Mouse (Mus musculus) forebrain, embryonic 11.5 days (tissue): Measurements from ENCODE around the gene Stradb. TPM values are rescaled to one million over a fixed set of nuclear protein-coding genes. Genes with fewer than 3 reads are reported as not detected.
A peak's percentile ranks its signal among the peaks of the same experiment; 100 is the strongest.
"Not testable (repeated sequence)": the region's sequence is repeated elsewhere in the genome, so short reads cannot be mapped to it uniquely, and the experiment has no call there.

ENCODE experiments used
- ATAC-seq: fragments of 200-750 bp; cut with Nextera tagmentation; replicated peaks from 2 replicates; pipeline ENCODE4 v1.8.0; 2017; ENCODE audit warnings: moderate TSS enrichment; ENCODE audit not compliant: low FRiP score
- DNase-seq: peaks from one replicate; pipeline ENCODE4 v3.0.0-alpha.2; 2017; ENCODE audit warnings: low spot score
- H3K27ac ChIP-seq: fragments of 300-500 bp; sonication (generic); 2 replicates; pipeline ENCODE4 v1.5.1; 2014; ENCODE audit warnings: low read depth, low read length
- H3K27me3 ChIP-seq: fragments of 300-500 bp; sonication (generic); 2 replicates; pipeline ENCODE4 v1.6.1; 2014; ENCODE audit warnings: mild to moderate bottlenecking, low read length, mixed read lengths; ENCODE audit not compliant: control insufficient read depth, insufficient read depth
- H3K36me3 ChIP-seq: fragments of 300-500 bp; sonication (generic); 2 replicates; pipeline ENCODE4 v1.6.1; 2014; ENCODE audit warnings: mild to moderate bottlenecking, low read length, moderate library complexity, mixed read lengths; ENCODE audit not compliant: control insufficient read depth, insufficient read depth
- H3K4me1 ChIP-seq: fragments of 300-500 bp; sonication (generic); replicated peaks from 2 replicates; pipeline ENCODE4 v1.6.1; 2014; ENCODE audit warnings: low read length, mixed read lengths; ENCODE audit not compliant: control insufficient read depth, insufficient read depth
- H3K4me2 ChIP-seq: fragments of 300-500 bp; sonication (generic); 2 replicates; pipeline ENCODE4 v1.6.1; 2014; ENCODE audit warnings: low read depth, mild to moderate bottlenecking, low read length, moderate library complexity, mixed read lengths; ENCODE audit not compliant: severe bottlenecking
- H3K4me3 ChIP-seq: fragments of 300-500 bp; sonication (generic); 2 replicates; pipeline ENCODE4 v1.5.1; 2014; ENCODE audit warnings: low read depth, low read length
- H3K9ac ChIP-seq: fragments of 300-500 bp; sonication (generic); 2 replicates; pipeline ENCODE4 v1.6.1; 2014; ENCODE audit warnings: low read length
- H3K9me3 ChIP-seq: fragments of 300-500 bp; sonication (generic); 2 replicates; pipeline ENCODE4 v1.6.1; 2016; ENCODE audit warnings: low read length, mixed read lengths; ENCODE audit not compliant: control insufficient read depth
- WGBS: fragments of 180-500 bp; shearing (Covaris S2); extraction: QIAGEN DNeasy Blood & Tissue Kit; methylation state at CpG from one replicate; pipeline ENCODE4 v1.1.7; 2014; 5-methylcytosine and 5-hydroxymethylcytosine counted together
- polyA plus RNA-seq: library from polyadenylated mRNA; unstranded; fragments of >200 nt; fragmentation: Nextera tagmentation; extraction: Ambion mirVana; gene quantifications from 2 replicates; pipeline ENCODE4 v1.2.1, GENCODE M21; 2014

The Stradb gene
- polyA plus RNA-seq, 1 experiment from 2014 or later: 35.4 TPM

DNA sequence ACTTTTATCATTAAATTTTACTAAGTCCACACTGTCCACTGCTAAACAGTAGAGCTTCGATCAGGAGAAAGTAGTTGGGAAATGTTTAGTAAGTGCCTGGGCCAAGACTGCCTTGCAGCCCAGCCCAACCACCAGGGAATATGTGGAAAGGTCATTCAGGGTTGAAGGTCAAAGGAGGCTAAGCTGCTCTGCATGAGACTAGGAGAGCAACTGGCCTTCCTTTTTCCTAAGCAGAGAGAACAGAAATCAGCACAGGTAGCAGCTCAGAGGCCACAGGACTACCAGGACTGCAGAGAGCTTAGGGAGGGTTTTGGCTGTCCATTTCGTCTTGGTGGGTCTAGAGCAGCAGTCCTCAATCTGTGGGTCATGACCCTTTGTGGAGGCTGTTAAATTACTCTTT lies 15.4 kb upstream of the Stradb start:
- no peak overlapping the region for H3K4me3 ChIP-seq
- DNase-seq (no peak), ATAC-seq (no peak)
- WGBS: 53% methylated on average over 2 of the region's 2 CpGs
- H3K27me3 ChIP-seq: no peaks in the 10 kb centered on the region
- no peaks in the 10 kb centered on the region for H3K36me3 ChIP-seq
- no peak overlapping the region for H3K4me2 ChIP-seq
- no peak overlapping the region for H3K27ac ChIP-seq
- no peak overlapping the region for H3K9ac ChIP-seq
- H3K9me3 ChIP-seq: no peaks in the 10 kb centered on the region
- no peaks in the 10 kb centered on the region for H3K4me1 ChIP-seq

DNA sequence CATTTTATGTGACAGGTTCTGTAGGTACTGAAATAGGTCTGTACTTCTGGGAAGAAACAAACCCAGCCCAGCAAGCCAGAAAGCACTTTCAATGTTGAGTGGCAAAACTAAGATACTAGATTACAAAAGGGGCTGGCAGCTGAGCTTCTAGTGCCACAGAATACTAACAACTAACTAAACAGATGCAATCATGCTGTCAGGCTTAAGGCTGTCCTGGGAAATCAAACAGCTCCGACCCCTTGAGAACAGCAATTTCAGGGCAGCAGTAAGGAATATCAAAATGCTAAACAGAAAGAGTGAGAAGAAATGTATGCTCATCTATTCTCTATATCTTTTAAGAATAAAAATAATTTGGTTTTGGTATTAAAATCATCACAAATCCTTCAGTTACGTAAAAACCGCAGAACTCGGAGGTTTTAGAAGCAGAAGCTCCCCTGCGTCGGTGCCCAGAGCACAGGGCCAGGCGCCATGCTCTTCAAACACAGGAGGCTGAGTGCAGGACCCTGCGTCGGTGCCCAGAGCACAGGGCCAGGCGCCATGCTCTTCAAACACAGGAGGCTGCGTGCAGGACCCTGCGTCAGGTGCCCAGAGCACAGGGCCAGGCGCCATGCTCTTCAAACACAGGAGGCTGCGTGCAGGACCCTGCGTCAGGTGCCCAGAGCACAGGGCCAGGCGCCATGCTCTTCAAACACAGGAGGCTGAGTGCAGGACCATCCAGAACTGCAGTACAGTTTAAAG lies 14.4 kb upstream of the Stradb start:
- H3K9me3 ChIP-seq, H3K27ac ChIP-seq, H3K4me3 ChIP-seq, ATAC-seq, H3K36me3 ChIP-seq, DNase-seq, H3K27me3 ChIP-seq, H3K9ac ChIP-seq, H3K4me2 ChIP-seq, H3K4me1 ChIP-seq: not testable (repeated sequence)
- 87% methylated on average over 16 of the region's 16 CpGs for WGBS

- Histone ChIP-seq H3K27ac (no peak overlapping the region), H3K4me2 (no peak overlapping the region), H3K9ac (no peak overlapping the region), H3K9me3 (no peaks in the 10 kb centered on the region), H3K4me1 (no peaks in the 10 kb centered on the region), H3K36me3 (no peaks in the 10 kb centered on the region), H3K4me3 (no peak overlapping the region), H3K27me3 (no peaks in the 10 kb centered on the region)
- DNase-seq (no peak), ATAC-seq (no peak)
- 91% methylated on average over 2 of the region's 2 CpGs for WGBS
Measured at GRCm38 (mm10) chr1:58959682-58960081, 13.6 kb upstream of the Stradb start.

GRCm38 (mm10) chr1:58961152-58961893 lies 12.0 kb upstream of the Stradb start:
- DNase-seq (no peak), ATAC-seq (no peak)
- Histone ChIP-seq H3K9ac (no peak overlapping the region), H3K9me3 (no peaks in the 10 kb centered on the region), H3K4me1 (no peaks in the 10 kb centered on the region), H3K27me3 (no peaks in the 10 kb centered on the region), H3K4me3 (no peak overlapping the region), H3K36me3 (no peaks in the 10 kb centered on the region), H3K4me2 (no peak overlapping the region), H3K27ac (no peak overlapping the region)
- 66% methylated on average over 12 of the region's 12 CpGs for WGBS

- Histone ChIP-seq H3K9ac (no peak overlapping the region), H3K4me3 (no peak overlapping the region), H3K4me1 (no peaks in the 10 kb centered on the region), H3K4me2 (no peak overlapping the region), H3K27ac (no peak overlapping the region), H3K27me3 (no peaks in the 10 kb centered on the region), H3K9me3 (no peaks in the 10 kb centered on the region), H3K36me3 (no peaks in the 10 kb centered on the region)
- no peak for DNase-seq
- 86% methylated on average over 5 of the region's 5 CpGs for WGBS
- no peak for ATAC-seq
Measured at GRCm38 (mm10) chr1:58962418-58962817, 10.9 kb upstream of the Stradb start.

- Histone ChIP-seq H3K36me3 (no peaks in the 10 kb centered on the region), H3K9me3 (no peaks in the 10 kb centered on the region), H3K4me2 (no peak overlapping the region), H3K27ac (no peak overlapping the region), H3K4me3 (no peak overlapping the region), H3K4me1 (no peaks in the 10 kb centered on the region), H3K27me3 (no peaks in the 10 kb centered on the region), H3K9ac (no peak overlapping the region)
- DNase-seq (no peak), ATAC-seq (no peak)
Measured at GRCm38 (mm10) chr1:58962865-58963264, 10.5 kb upstream of the Stradb start.

DNA sequence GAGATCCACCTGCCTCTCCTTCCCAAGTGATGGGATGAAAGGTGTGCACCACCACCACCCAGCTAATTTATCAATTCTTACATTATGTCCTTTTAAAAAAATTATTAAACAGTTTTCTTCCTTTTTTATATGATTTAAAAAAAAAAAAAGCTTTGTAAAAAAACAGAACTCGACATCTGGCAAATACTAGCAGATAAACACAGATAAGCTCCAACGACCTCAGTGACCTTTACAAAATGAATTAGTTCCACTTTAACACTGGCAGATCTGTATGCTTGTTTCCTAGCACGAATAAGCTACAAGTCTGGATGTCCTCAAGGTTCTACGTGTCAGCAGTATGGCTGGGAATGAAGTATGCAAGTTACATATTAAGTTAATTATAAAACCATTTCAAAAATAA lies 5.8 kb upstream of the Stradb start:
- H3K4me1 ChIP-seq: no peaks in the 10 kb centered on the region; the same call in 1 of the 2 replicates
- 63% methylated on average over 4 of the region's 4 CpGs for WGBS

DNA sequence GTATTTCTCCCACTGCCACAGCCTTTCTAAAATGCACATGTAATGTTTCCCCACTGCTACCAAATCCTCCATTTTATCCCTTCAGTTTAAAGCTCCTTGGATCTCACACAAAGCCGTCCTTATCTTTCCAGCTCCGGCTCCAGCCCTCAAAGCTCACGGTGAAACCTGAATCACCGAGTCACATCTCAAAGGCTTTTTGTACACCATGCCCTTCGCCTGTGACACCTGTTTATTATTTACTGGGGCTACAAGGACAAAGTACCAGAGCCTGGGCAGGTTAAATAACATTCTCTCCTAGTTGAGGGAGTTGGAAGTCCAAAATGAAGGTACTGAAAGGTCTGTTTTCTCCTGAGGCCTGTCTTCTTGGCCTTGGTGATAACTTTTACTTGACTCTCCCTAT lies 3.3 kb upstream of the Stradb start:
- Histone ChIP-seq H3K27me3 (no peaks in the 10 kb centered on the region), H3K9me3 (no peaks in the 10 kb centered on the region), H3K4me3 (no peak overlapping the region), H3K36me3 (no peaks in the 10 kb centered on the region), H3K4me2 (0 out of 2 replicates have a peak overlapping the region, but pooled peaks have one; percentile 2), H3K27ac (no peak overlapping the region), H3K9ac (no peak overlapping the region), H3K4me1 (no peaks in the 10 kb centered on the region; the same call in 1 of the 2 replicates)
- ATAC-seq: no peak
- no peak for DNase-seq
- 72% methylated on average over 5 of the region's 5 CpGs for WGBS

More for the DNA sequence above, 5.8 kb upstream of the Stradb start:
- Histone ChIP-seq H3K27ac (no peak overlapping the region), H3K4me3 (no peak overlapping the region), H3K27me3 (no peaks in the 10 kb centered on the region), H3K9me3 (no peaks in the 10 kb centered on the region), H3K4me2 (no peak overlapping the region), H3K9ac (no peak overlapping the region), H3K36me3 (no peaks in the 10 kb centered on the region)
- DNase-seq: no peak
- no peak for ATAC-seq
